Mouse (Mus musculus) bone marrow macrophage, adult 2 months (primary cell): ENCODE results near the gene Grin2a.

Experiments
- CTCF ChIP-seq: IDR thresholded peaks from 2 replicates; pipeline ENCODE4 v1.5.1; 2012; ENCODE audit warnings: low read depth, mild to moderate bottlenecking, low read length, moderate library complexity
- POLR2A ChIP-seq: IDR thresholded peaks from 2 replicates; pipeline ENCODE4 v1.6.1; 2012; ENCODE audit warnings: mild to moderate bottlenecking, low read depth, low read length, borderline replicate concordance

DNA sequence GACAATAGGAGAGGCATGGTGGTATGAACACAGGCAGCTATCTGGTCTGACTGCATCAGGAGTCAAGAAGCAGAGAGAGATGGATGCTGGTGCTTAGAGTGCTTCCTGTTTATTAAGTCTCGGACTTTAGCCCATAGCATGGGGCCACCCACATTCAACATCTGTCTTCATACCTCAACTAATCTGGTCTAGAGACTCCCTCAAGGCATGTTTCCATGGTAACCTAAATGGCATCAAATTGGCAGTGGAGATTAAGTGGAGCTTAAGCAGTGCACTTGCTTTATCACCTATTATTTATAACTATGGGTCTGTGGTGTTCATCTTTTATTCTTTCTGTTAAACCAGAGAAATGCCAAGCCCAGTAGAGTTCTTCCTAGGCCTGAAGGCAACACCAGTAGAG is 433.5 kb downstream of the Grin2a start:
- no peak for TF ChIP-seq POLR2A
- no peak for TF ChIP-seq CTCF
